Mouse (Mus musculus) E14TG2a.4 (cell line): ENCODE measurements around the gene Scn4b.

Experiments used
- H3K27me3 ChIP-seq: 2 replicates; pipeline ENCODE4 v1.6.1; 2014; ENCODE audit warnings: low read length, control low read depth; ENCODE audit not compliant: insufficient read depth
- H3K36me3 ChIP-seq: 2 replicates; pipeline ENCODE4 v1.6.1; 2014; ENCODE audit warnings: low read length, control low read depth; ENCODE audit not compliant: insufficient read depth
- H3K4me1 ChIP-seq: replicated peaks from 2 replicates; pipeline ENCODE4 v1.6.1; 2014; ENCODE audit warnings: low read depth, low read length, control low read depth
- H3K4me3 ChIP-seq: replicated peaks from 2 replicates; pipeline ENCODE4 v1.5.1; 2014; ENCODE audit warnings: mild to moderate bottlenecking, low read length
- H3K9me3 ChIP-seq: 2 replicates; pipeline ENCODE4 v1.6.1; 2014; ENCODE audit warnings: low read length, control low read depth
- CTCF ChIP-seq: conservative IDR thresholded peaks from 2 replicates; pipeline ENCODE4 v1.5.1; 2014; ENCODE audit warnings: low read length
- NANOG ChIP-seq: IDR thresholded peaks from 2 replicates; pipeline ENCODE4 v1.6.1; 2014; ENCODE audit warnings: borderline replicate concordance, low read length, mixed read lengths
- POU5F1 ChIP-seq: IDR thresholded peaks from 2 replicates; pipeline ENCODE4 v1.6.1; 2014; ENCODE audit warnings: low read length, borderline replicate concordance

Scn4b gene

DNA sequence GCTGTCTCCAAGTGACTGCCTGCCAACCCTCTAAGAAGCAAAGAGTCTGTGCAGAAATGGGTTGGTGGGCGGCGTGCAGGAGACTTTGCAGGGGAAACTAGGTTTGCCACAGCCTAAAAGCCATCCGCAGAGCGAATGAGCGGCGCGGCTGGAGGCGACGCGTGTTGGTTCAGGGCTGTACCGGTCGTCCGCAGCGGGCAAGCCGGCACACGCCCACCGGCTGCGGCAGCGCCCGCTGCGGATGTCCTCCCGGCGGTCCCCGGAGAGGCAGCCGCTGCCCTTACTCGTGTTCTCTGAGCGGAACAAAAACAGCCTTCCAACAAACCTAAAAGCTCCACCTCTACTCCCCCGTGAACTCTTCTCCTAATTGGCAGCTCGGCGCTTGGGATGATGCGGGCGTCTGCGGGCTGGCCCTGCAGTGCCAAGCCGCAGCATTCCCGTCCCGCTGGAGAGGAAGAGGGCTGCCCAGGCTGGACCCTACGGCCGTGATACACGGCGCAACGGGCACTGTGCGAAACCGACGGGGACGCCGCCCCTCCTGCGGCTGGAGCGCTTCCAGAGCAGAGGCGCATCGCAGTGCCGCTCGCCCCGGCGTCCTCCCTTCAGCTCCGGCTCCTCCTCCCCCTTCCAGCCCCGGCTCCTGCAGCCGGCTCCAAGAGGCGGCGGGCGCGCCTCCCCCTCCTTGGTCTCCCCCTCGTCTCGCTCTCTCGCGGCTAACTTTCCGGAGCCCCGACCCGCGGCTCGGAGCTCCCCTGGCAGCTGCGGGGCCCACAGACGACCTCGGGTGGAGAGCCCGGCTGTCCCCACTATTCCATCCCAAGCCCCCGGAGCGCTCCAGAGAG, at the start of gene Scn4b:
Scn4b (plus strand) TSS at position 205 of the 842 bp plus-strand sequence.
- no peak for TF ChIP-seq POU5F1
- no peak for TF ChIP-seq CTCF
- no peak for TF ChIP-seq NANOG
- Histone ChIP-seq H3K9me3 (no peaks in the 10 kb centered on the region), H3K36me3 (no peaks in the 10 kb centered on the region), H3K4me3 (peak within 1 kb of the TSS; percentile 79), H3K27me3 (peaks cover 88% of the 10 kb centered on the region), H3K4me1 (peaks cover 44% of the 10 kb centered on the region)

DNA sequence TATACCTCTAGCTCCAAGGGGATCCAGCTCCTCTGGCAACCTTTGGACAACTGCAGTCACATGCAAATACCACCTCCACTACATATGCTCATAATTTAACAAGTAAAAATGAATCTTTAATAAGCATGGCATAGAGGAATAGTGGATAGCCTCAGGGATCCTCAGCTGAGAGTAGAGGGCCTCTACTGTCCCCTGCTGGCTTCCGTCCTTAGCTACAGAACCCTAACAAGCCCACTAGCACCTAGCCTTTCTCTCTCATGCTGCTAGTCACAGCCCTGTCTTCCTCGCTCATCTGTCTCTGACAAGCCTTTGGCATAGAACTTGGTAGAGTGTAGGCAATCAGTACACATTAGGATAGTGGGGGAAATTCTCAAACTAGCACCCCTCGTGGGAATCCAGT, 47.4 kb upstream of the Scn4b start:
- peaks cover 14% of the 10 kb centered on the region for H3K27me3 ChIP-seq
- H3K9me3 ChIP-seq, result no peaks in the 10 kb centered on the region
- peaks cover 10% of the 10 kb centered on the region for H3K4me1 ChIP-seq
- TF ChIP-seq POU5F1 (no peak), CTCF (0 out of 2 replicates have a peak, but pooled peaks have one; percentile 6), NANOG (no peak)
- H3K4me3 ChIP-seq, result no peak overlapping the region
- no peaks in the 10 kb centered on the region for H3K36me3 ChIP-seq

DNA sequence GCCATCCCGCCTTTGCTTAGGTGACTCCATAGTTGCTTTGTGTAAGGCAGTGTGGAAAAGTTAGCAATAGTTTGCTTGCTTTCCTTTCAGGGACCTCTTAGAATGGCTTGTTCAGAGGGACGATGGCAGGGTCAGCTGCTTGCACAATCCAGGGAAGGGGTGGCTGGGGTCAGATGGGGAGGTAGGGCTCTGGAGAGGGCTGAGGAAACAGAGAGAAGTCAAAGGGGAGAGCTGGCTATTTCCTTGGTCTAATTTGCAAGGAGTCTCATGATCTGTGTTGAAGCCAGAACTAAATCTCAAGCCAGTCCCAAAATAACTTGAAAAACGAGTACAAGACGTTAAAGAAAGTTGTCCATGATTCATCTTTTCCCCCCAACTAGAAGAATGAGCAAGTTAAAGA, 45.6 kb upstream of the Scn4b start:
- peaks cover 10% of the 10 kb centered on the region for H3K4me1 ChIP-seq
- TF ChIP-seq POU5F1 (no peak), NANOG (no peak), CTCF (no peak)
- no peak overlapping the region; the same call in 1 of the 2 replicates for H3K4me3 ChIP-seq
- H3K36me3 ChIP-seq, result no peaks in the 10 kb centered on the region
- no peaks in the 10 kb centered on the region for H3K9me3 ChIP-seq
- peaks cover 19% of the 10 kb centered on the region for H3K27me3 ChIP-seq

DNA sequence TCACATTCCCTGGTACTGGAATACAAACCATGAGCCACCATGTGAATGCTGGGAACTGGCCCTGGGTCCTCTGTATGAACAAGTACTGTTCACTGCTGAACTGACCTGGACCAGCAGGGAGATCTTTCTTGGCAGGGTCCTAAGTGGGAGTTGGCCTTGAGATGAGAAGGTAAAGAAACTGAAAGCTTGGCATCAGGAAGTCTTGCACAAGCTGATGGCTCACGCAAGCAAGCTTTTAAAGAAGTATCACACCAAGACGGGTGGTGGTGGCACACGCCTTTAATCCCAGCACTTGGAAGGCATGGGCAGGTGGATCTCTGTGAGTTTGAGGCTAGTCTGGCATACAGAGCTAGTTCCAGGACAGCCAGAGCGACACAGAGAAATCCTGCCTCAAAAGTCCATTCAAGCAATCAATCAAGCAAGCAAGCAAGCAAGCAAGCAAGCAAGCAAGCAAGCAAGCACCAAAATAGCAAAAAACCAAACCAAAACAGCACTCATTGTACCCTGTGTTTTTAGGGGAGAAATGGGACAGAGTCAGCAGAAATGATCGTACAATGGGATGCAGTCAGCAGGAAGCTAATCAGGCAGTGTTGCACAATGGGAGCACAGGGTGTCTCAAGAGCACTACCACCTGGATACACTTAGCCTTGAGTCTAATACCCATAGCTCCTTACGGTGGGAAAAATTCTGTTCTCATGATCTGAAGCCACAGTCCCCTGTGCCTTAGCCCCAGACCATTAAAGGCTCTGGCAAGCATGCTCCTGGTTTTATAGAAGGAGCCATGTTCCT, 42.9 kb upstream of the Scn4b start:
- TF ChIP-seq CTCF, result no peak
- TF ChIP-seq NANOG, result no peak
- TF ChIP-seq POU5F1, result no peak
- H3K4me1 ChIP-seq, result peaks cover 13% of the 10 kb centered on the region
- H3K9me3 ChIP-seq, result no peaks in the 10 kb centered on the region
- H3K36me3 ChIP-seq, result no peaks in the 10 kb centered on the region
- H3K4me3 ChIP-seq, result no peak overlapping the region
- H3K27me3 ChIP-seq, result peaks cover 19% of the 10 kb centered on the region

DNA sequence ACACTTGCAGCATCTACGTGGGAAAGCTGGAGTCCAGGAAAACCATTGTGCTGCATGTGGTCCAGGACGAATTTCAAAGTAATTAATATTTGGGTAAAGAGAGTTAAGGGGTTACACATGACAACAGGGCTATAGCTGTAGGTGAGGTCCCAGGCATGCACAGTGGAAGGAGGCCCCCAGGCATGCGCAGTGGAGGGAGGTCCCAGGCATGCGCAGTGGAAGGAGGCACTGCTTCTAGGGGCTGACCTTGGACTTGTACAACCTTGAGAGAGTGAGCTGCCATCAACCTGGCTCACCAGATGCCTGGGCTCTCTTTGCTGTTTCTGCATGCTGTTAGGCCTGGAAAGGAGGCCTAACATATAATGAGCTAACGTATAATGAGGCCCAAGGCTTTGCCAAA, 40.3 kb upstream of the Scn4b start:
- 0 out of 2 replicates have a peak, but pooled peaks cover 5% of the 10 kb centered on the region for H3K4me1 ChIP-seq
- H3K27me3 ChIP-seq, result peaks cover 8% of the 10 kb centered on the region
- no peaks in the 10 kb centered on the region for H3K9me3 ChIP-seq
- no peak overlapping the region for H3K4me3 ChIP-seq
- H3K36me3 ChIP-seq, result no peaks in the 10 kb centered on the region
- TF ChIP-seq POU5F1 (no peak), NANOG (no peak), CTCF (no peak)

DNA sequence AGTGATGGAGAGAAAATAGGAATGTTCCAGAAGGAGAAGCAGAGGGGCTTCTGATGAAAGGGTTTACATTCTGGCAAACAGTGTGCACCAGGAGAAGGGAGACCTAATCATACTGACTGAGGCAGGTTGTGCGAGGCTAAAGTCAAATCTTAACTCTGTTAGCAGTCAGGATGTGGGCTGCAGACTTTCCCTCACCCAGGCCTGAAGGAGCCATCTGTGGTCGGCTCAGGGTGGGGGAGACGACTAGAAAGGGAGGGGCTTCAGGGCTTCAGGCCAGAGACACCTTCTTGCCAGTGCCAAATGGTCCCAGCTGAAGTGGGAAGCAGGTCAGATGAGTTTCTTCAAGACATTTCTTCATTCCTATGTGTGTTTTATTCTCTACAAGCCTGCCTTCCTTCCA, 39.8 kb upstream of the Scn4b start:
- TF ChIP-seq CTCF (no peak), POU5F1 (no peak), NANOG (no peak)
- H3K9me3 ChIP-seq, result no peaks in the 10 kb centered on the region

DNA sequence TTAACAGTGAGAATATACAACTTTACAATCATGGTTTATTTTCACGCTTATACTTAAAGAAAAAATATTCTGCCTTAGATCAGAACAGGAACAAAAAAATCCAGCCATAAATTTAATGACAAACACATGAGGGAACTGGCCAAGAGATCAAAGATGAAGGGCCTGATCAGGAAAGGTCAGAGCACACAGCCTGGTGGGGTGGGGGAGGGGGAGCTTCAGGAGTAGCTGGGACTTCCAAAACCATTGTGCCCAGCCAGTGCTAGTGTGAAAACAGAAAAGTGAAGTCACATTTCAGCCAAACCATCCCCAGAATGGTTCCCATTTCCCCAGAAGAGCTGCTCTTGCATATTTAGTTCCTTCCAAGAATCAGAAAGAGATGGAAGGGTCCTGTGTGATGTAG, 35.7 kb upstream of the Scn4b start:
- no peaks in the 10 kb centered on the region; the same call in 1 of the 2 replicates for H3K27me3 ChIP-seq
- 0 out of 2 replicates have a peak, but pooled peaks cover 6% of the 10 kb centered on the region for H3K4me1 ChIP-seq
- H3K4me3 ChIP-seq, result no peak overlapping the region
- no peaks in the 10 kb centered on the region for H3K9me3 ChIP-seq
- no peaks in the 10 kb centered on the region for H3K36me3 ChIP-seq
- no peak for TF ChIP-seq POU5F1
- TF ChIP-seq CTCF, result no peak
- no peak for TF ChIP-seq NANOG

More for the DNA sequence above, 39.8 kb upstream of the Scn4b start:
- H3K36me3 ChIP-seq, result no peaks in the 10 kb centered on the region
- no peak overlapping the region for H3K4me3 ChIP-seq
- H3K27me3 ChIP-seq, result peaks cover 8% of the 10 kb centered on the region
- H3K4me1 ChIP-seq, result 0 out of 2 replicates have a peak, but pooled peaks cover 6% of the 10 kb centered on the region

DNA sequence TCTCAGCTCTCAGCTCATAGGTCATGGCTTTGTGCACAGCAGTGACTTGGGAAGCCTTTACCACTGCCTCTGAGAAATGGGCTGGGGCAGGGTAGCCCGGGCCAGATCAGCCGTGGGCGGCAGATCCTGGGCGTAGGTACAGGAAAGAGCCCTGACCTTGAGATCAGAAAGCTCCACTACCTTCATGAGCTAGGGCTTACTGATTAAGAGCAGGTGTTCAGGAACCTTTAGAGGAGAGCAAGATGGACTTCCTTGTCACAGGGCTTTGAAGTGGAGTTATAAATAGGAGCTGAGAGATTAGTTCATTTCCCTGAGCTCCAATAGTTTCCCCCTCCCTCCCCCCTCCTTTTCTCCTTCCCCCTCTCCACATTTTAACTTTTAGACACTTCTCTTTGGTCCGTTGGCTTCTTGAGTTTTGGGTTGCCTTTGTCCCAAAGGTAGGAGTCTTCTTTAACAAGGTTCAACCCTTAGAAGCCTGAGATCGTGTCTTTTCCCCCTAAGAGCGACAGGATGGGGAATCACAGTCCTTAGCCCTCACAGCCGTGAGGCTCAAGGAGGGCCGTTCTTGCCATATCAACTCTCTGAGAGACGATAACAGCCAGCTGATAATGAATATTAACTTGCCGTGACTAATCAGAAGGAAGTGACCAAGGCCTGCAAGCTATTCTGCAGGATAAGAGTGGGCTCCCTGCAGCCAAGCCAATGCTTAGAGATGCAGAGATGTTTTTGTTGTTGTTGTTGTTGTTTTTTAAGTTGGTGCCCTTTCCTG, 34.8 kb upstream of the Scn4b start:
- TF ChIP-seq POU5F1 (no peak), NANOG (no peak), CTCF (no peak)
- H3K9me3 ChIP-seq, result no peaks in the 10 kb centered on the region
- no peak overlapping the region for H3K4me3 ChIP-seq
- no peaks in the 10 kb centered on the region; the same call in 1 of the 2 replicates for H3K27me3 ChIP-seq
- H3K36me3 ChIP-seq, result no peaks in the 10 kb centered on the region
- 0 out of 2 replicates have a peak, but pooled peaks cover 4% of the 10 kb centered on the region for H3K4me1 ChIP-seq
